Mouse (Mus musculus): Measurements from ENCODE around the gene Apoa4.

DNA sequence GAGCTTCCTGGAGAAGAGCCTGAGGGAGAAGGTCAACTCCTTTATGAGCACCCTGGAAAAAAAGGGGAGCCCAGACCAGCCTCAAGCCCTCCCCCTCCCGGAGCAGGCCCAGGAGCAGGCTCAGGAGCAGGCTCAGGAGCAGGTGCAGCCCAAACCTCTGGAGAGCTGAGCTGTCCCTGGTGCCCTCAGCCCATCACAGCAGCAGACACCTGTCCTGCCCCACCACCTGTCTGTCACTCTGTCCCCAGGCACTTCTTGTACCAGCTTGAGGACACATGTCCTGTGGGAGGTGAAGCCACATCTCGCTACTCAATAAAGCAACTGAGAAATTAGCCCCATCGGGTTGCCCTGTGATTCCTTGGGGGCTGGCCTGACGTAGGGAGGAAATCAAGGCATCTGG lies 2.6 kb downstream of the Apoa4 start:
- no peak for TF ChIP-seq POLR2A (IDR thresholded peaks at IDR 0.05; ENCODE audit: extremely low read depth, insufficient read depth, low read length)
- TF ChIP-seq CTCF (IDR thresholded peaks at IDR 0.05; ENCODE audit: low read depth, low read length), result no peak
